Mouse (Mus musculus) midbrain, embryonic 14.5 days (tissue): ENCODE data around the gene C2cd3. TPM values are rescaled to one million over a fixed set of nuclear protein-coding genes. Genes with fewer than 3 reads are reported as not detected.

Source experiments
- ATAC-seq: fragments of 200-750 bp; cut with Nextera tagmentation; 2 replicates; pipeline ENCODE4 v1.8.0; 2017; ENCODE audit warnings: moderate number of reproducible peaks, moderate library complexity; ENCODE audit not compliant: low FRiP score, low TSS enrichment
- DNase-seq: peaks from one replicate; pipeline ENCODE4 v3.0.0-alpha.2; 2015
- H3K27ac ChIP-seq: fragments of 300-500 bp; sonication (generic); replicated peaks from 2 replicates; pipeline ENCODE4 v1.5.1; 2014; ENCODE audit warnings: mild to moderate bottlenecking, low read depth, low read length, moderate library complexity
- H3K27me3 ChIP-seq: fragments of 300-500 bp; sonication (generic); 2 replicates; pipeline ENCODE4 v1.6.1; 2014; ENCODE audit warnings: low read length, control low read depth, mixed read lengths; ENCODE audit not compliant: control insufficient read depth, insufficient read depth
- H3K36me3 ChIP-seq: fragments of 300-500 bp; sonication (generic); 2 replicates; pipeline ENCODE4 v1.6.1; 2014; ENCODE audit warnings: low read length, control low read depth; ENCODE audit not compliant: control insufficient read depth, insufficient read depth
- H3K4me1 ChIP-seq: fragments of 300-500 bp; sonication (generic); 2 replicates; pipeline ENCODE4 v1.6.1; 2014; ENCODE audit warnings: mild to moderate bottlenecking, antibody characterized with exemption, low read length, control low read depth; ENCODE audit not compliant: control insufficient read depth, insufficient read depth
- H3K4me2 ChIP-seq: fragments of 300-500 bp; sonication (generic); 2 replicates; pipeline ENCODE4 v1.6.1; 2014; ENCODE audit warnings: mild to moderate bottlenecking, low read length, moderate library complexity
- H3K4me3 ChIP-seq: fragments of 300-500 bp; sonication (generic); replicated peaks from 2 replicates; pipeline ENCODE4 v1.5.1; 2014; ENCODE audit warnings: low read depth, low read length
- H3K9ac ChIP-seq: fragments of 300-500 bp; sonication (generic); replicated peaks from 2 replicates; pipeline ENCODE4 v1.6.1; 2014; ENCODE audit warnings: mild to moderate bottlenecking, low read length, moderate library complexity
- H3K9me3 ChIP-seq: fragments of 300-500 bp; sonication (generic); 2 replicates; pipeline ENCODE4 v1.6.1; 2016; ENCODE audit warnings: low read length, control low read depth, mixed read lengths; ENCODE audit not compliant: control insufficient read depth
- whole genome bisulfite sequencing: fragments of 180-500 bp; shearing (Covaris S2); extraction: QIAGEN DNeasy Blood & Tissue Kit; methylation state at CpG from one replicate; pipeline ENCODE4 v1.1.7; 2014; 5-methylcytosine and 5-hydroxymethylcytosine counted together
- polyA plus RNA-seq: library from polyadenylated mRNA; unstranded; fragments of >200 nt; fragmentation: Nextera tagmentation; extraction: Ambion mirVana; gene quantifications from 2 replicates; pipeline ENCODE4 v1.2.1, GENCODE M21; 2014

C2cd3 gene
- polyA plus RNA-seq, 1 experiment from 2014 or later = 27.7 TPM

DNA sequence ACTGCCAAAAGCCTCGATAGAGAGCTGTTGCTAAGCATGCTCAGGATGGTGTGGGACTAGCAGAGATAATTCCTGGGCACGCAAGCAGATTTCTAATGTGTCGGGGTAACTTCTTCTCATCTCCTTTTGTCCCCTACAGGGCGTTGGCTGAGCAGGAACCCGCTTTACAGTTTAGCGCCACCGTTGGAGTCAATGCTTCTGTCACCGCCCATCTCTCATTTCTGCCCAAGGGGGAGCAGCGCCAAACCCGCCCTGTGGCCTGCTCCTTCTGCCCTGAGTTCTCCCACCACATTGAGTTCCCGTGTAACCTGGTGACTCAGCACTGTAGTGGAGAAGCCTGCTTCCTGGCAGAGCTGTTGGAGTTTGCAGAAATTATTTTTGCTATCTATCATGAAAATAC is 57.9 kb downstream of the C2cd3 start:
- no peak for DNase-seq
- H3K4me3 ChIP-seq = no peak overlapping the region

DNA sequence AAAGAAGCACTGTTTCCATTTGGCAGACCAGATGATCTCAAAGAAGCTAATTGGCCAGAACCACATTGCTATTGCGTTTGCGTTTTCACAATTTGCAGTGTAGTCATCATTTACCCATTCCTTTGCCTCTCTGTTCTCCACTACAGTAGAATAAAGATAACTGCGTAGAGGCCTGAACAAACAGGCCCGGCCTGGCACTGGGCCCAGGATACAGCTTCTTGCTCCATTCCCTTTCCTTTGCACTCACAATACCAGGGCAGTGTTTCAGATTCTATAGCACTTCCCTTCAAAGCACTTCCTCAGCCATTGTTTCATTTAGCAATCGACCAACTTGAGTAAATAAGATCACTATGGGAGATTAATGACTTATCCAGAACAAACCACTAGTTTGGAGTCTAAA is 59.1 kb downstream of the C2cd3 start:
- no peak for ATAC-seq
- Histone ChIP-seq H3K4me1 (no peaks in the 10 kb centered on the region), H3K27me3 (no peaks in the 10 kb centered on the region), H3K4me3 (no peak overlapping the region), H3K36me3 (peaks cover 80% of the 10 kb centered on the region), H3K27ac (no peak overlapping the region), H3K9me3 (no peaks in the 10 kb centered on the region), H3K4me2 (no peak overlapping the region), H3K9ac (no peak overlapping the region)
- peak; percentile 13 for DNase-seq
- whole genome bisulfite sequencing = 89% methylated on average over 5 of the region's 5 CpGs

More for the DNA sequence above, 57.9 kb downstream of the C2cd3 start:
- H3K27ac ChIP-seq = no peak overlapping the region
- no peak overlapping the region for H3K4me2 ChIP-seq
- H3K9ac ChIP-seq = no peak overlapping the region
- no peaks in the 10 kb centered on the region for H3K27me3 ChIP-seq
- H3K4me1 ChIP-seq = no peaks in the 10 kb centered on the region
- 93% methylated on average over 11 of the region's 11 CpGs for WGBS
- no peaks in the 10 kb centered on the region for H3K9me3 ChIP-seq
- peaks cover 86% of the 10 kb centered on the region for H3K36me3 ChIP-seq
- ATAC-seq = no peak

DNA sequence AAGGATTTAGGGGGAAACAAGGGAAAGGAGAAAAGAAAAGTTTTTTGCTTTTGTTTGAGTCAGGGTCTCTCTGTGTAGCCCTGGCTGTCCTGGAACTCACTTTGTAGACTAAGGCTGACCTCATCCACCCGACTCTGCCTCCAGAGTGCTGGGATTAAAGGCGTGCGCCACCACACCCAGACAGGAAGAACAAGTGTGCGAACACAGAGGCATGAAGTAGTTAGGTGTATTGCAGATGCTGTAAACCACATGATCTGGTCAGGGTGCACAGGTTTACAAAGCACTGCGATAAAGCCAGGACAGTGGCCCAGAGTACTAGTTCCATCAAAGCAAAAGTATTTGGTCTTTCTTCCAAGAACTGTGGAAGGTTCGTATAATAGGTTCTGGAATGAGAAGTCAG is 61.3 kb downstream of the C2cd3 start:
- Histone ChIP-seq H3K27me3 (no peaks in the 10 kb centered on the region), H3K9me3 (no peaks in the 10 kb centered on the region), H3K4me2 (no peak overlapping the region), H3K36me3 (peaks cover 84% of the 10 kb centered on the region), H3K4me1 (no peaks in the 10 kb centered on the region), H3K4me3 (no peak overlapping the region), H3K9ac (no peak overlapping the region), H3K27ac (no peak overlapping the region)
- 91% methylated on average over 6 of the region's 6 CpGs for WGBS
- ATAC-seq (no peak), DNase-seq (no peak)

DNA sequence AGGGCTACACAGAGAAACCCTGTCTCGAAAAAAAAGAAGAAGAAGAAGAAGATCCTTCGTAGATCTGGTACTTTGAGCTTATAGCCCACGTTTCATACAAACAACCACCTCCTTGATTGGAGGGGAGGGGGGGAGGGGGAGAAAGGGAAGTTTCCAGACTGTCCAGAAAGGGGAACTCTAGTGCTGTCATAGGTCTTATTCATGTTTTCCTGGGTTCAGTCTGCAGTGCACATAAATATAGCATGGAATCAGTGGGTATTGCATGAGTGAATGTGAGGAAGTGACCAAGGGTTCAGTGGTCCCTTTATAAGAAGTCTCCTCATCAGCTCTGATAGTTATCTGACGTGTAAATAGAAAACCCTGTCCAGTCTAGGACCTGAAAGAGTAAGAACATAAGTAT is 71.7 kb downstream of the C2cd3 start:
- H3K36me3 ChIP-seq = peaks cover 85% of the 10 kb centered on the region
- DNase-seq = no peak
- 90% methylated on average over 4 of the region's 4 CpGs for WGBS

DNA sequence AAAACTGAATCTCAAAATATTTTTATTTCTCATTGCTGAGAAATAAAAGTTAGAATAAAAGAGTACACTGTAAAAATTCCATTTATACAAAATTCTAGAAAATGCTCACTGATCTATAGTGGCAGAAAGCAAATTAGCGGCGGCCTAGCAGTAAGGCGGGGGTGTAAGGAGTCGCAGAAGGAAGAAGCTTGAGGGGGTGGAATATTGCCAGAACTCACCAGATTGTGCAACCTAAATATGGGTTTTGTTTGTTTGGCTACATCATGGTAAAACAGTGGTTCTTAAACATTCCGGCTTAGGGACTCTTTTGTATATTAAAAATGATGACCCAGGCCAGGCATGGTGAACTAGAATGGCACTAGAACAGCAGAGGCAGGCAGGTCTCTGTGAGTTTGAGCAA is 74.2 kb downstream of the C2cd3 start:
- Histone ChIP-seq H3K36me3 (peaks cover 86% of the 10 kb centered on the region), H3K9me3 (no peaks in the 10 kb centered on the region), H3K9ac (no peak overlapping the region), H3K27ac (no peak overlapping the region), H3K4me3 (no peak overlapping the region), H3K27me3 (no peaks in the 10 kb centered on the region), H3K4me2 (no peak overlapping the region), H3K4me1 (no peaks in the 10 kb centered on the region)
- DNase-seq (no peak), ATAC-seq (no peak)
- 98% methylated on average over 5 of the region's 5 CpGs for WGBS

More for the DNA sequence above, 71.7 kb downstream of the C2cd3 start:
- no peak overlapping the region for H3K4me3 ChIP-seq
- H3K27me3 ChIP-seq = no peaks in the 10 kb centered on the region
- no peak overlapping the region for H3K27ac ChIP-seq
- no peak overlapping the region for H3K4me2 ChIP-seq
- H3K9me3 ChIP-seq = no peaks in the 10 kb centered on the region
- no peaks in the 10 kb centered on the region for H3K4me1 ChIP-seq
- no peak for ATAC-seq
- no peak overlapping the region for H3K9ac ChIP-seq

DNA sequence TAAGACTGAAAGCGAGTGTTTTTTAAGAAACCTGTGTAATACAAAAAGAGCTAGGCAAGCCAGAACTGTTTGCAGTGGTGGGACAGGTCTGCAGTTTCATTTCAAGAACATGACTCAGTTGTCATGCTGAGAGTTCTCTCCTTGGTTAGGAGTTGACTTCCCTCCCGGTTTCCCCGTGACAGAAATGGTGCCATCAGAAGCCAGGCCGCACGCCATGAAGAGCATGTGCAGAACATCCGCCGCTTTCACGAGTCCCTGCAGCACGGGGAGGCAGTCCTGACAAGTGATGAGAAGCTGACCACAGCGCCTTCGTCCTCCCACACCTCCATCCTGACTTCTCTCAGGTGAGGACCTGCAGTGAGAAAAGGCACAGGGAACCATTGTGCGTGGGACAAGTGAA is 76.5 kb downstream of the C2cd3 start:
- H3K4me3 ChIP-seq = no peak overlapping the region

DNA sequence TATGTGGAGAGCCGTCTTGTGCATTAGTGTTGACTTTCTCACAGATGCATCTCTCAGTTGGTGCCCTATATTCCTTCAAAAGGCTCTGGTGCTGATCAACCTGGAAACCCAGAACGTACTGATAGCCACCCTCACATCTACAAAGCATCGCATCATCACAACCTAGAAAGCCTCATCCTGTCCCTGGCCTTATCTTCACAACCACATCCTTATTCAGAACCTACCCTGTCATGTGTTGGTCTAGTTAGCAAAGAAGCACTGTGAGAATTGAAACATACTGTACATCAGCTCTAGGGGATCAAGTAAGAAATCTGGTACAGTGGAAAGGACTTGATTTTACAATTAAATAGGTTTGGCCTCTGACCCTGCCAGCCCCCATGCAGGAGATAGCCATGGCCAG is 77.0 kb downstream of the C2cd3 start:
- 96% methylated on average over 3 of the region's 3 CpGs for WGBS
- Histone ChIP-seq H3K36me3 (peaks cover 86% of the 10 kb centered on the region), H3K4me3 (no peak overlapping the region)

More for the DNA sequence above, 76.5 kb downstream of the C2cd3 start:
- WGBS = 95% methylated on average over 12 of the region's 12 CpGs
- Histone ChIP-seq H3K9me3 (no peaks in the 10 kb centered on the region), H3K36me3 (peaks cover 86% of the 10 kb centered on the region), H3K4me1 (no peaks in the 10 kb centered on the region), H3K27ac (no peak overlapping the region), H3K27me3 (no peaks in the 10 kb centered on the region), H3K9ac (no peak overlapping the region), H3K4me2 (no peak overlapping the region)
- DNase-seq (no peak), ATAC-seq (no peak)

DNA sequence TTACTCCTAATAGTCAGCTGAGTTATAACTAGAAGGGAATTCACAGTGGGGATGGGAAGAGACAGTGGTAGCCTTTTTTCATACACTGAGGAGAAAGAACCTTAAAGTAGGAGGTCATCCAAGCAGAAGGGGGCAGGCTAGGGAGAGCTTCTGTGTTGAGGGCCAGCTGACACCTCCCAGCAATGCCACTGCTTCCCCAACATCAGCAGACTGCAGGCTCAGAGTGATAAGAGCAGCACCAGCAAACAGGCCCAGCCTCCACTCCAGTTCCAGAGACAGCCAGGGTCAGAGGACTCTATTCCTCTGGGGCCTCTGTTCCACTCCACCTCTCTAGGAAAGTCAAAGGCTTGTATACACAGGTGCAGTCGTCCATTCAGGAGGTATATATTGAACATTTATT is 86.1 kb downstream of the C2cd3 start:
- Histone ChIP-seq H3K36me3 (peaks cover 73% of the 10 kb centered on the region), H3K4me3 (no peak overlapping the region), H3K4me1 (no peaks in the 10 kb centered on the region), H3K9ac (no peak overlapping the region), H3K9me3 (no peaks in the 10 kb centered on the region), H3K27ac (no peak overlapping the region), H3K4me2 (no peak overlapping the region), H3K27me3 (no peaks in the 10 kb centered on the region)
- WGBS = 69% methylated on average over 1 of the region's 1 CpGs
- ATAC-seq = no peak
- no peak for DNase-seq

More for the DNA sequence above, 77.0 kb downstream of the C2cd3 start:
- DNase-seq (no peak), ATAC-seq (no peak)
- no peaks in the 10 kb centered on the region for H3K4me1 ChIP-seq
- no peak overlapping the region for H3K4me2 ChIP-seq
- no peak overlapping the region for H3K9ac ChIP-seq
- H3K27ac ChIP-seq = no peak overlapping the region
- H3K9me3 ChIP-seq = no peaks in the 10 kb centered on the region
- no peaks in the 10 kb centered on the region for H3K27me3 ChIP-seq

DNA sequence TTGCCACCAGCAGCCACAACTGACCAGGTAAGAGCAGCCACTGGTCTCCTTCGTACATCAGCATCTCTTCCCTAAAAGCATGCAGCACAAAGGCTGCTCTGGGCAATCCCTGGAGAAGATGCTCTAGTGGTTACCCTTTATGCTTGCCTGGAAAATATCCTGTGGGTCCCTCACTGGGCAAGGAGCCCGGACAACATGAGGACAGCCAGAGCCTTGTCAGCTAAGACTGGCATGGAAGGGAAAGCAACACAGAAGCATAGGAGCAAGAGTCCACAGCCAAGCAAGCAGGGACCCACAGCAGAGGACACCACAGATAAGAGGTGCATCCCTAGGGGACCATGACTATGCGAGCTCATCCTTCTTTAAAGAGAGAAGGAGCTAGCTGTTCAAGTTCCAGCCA is 87.8 kb downstream of the C2cd3 start:
- WGBS = 96% methylated on average over 3 of the region's 3 CpGs
- H3K4me2 ChIP-seq = no peak overlapping the region
- no peak for ATAC-seq
- no peak overlapping the region for H3K9ac ChIP-seq
- H3K36me3 ChIP-seq = peaks cover 67% of the 10 kb centered on the region
- H3K4me1 ChIP-seq = no peaks in the 10 kb centered on the region
- no peak for DNase-seq
- no peak overlapping the region for H3K27ac ChIP-seq
- H3K9me3 ChIP-seq = no peaks in the 10 kb centered on the region
- no peak overlapping the region for H3K4me3 ChIP-seq
- H3K27me3 ChIP-seq = no peaks in the 10 kb centered on the region
